Mouse (Mus musculus) E14TG2a.4 (cell line): ENCODE measurements around the gene Lrrc20.
"Not testable (repeated sequence)": the region's sequence is repeated elsewhere in the genome, so short reads cannot be mapped to it uniquely, and the experiment has no call there.

Experiments
- H3K27me3 ChIP-seq: 2 replicates; pipeline ENCODE4 v1.6.1; 2014; ENCODE audit warnings: low read length, control low read depth; ENCODE audit not compliant: insufficient read depth
- H3K36me3 ChIP-seq: 2 replicates; pipeline ENCODE4 v1.6.1; 2014; ENCODE audit warnings: low read length, control low read depth; ENCODE audit not compliant: insufficient read depth
- H3K4me1 ChIP-seq: replicated peaks from 2 replicates; pipeline ENCODE4 v1.6.1; 2014; ENCODE audit warnings: low read depth, low read length, control low read depth
- H3K4me3 ChIP-seq: replicated peaks from 2 replicates; pipeline ENCODE4 v1.5.1; 2014; ENCODE audit warnings: mild to moderate bottlenecking, low read length
- H3K9me3 ChIP-seq: 2 replicates; pipeline ENCODE4 v1.6.1; 2014; ENCODE audit warnings: low read length, control low read depth
- CTCF ChIP-seq: conservative IDR thresholded peaks from 2 replicates; pipeline ENCODE4 v1.5.1; 2014; ENCODE audit warnings: low read length
- NANOG ChIP-seq: IDR thresholded peaks from 2 replicates; pipeline ENCODE4 v1.6.1; 2014; ENCODE audit warnings: borderline replicate concordance, low read length, mixed read lengths
- POU5F1 ChIP-seq: IDR thresholded peaks from 2 replicates; pipeline ENCODE4 v1.6.1; 2014; ENCODE audit warnings: low read length, borderline replicate concordance

Gene Lrrc20

GRCm38 (mm10) chr10:61445016-61445415 lies 30.6 kb upstream of the Lrrc20 start:
- TF ChIP-seq POU5F1: no peak
- TF ChIP-seq NANOG: no peak
- TF ChIP-seq CTCF: no peak
- Histone ChIP-seq H3K9me3 (no peaks in the 10 kb centered on the region), H3K27me3 (no peaks in the 10 kb centered on the region), H3K36me3 (peaks cover 94% of the 10 kb centered on the region), H3K4me1 (peaks cover 98% of the 10 kb centered on the region), H3K4me3 (0 out of 2 replicates have a peak overlapping the region, but pooled peaks have one; percentile 2)

GRCm38 (mm10) chr10:61447581-61448353 lies 27.8 kb upstream of the Lrrc20 start:
- Histone ChIP-seq H3K27me3 (no peaks in the 10 kb centered on the region), H3K4me3 (peak overlapping the region; percentile 17), H3K9me3 (no peaks in the 10 kb centered on the region), H3K4me1 (peaks cover 89% of the 10 kb centered on the region), H3K36me3 (peaks cover 78% of the 10 kb centered on the region)
- TF ChIP-seq POU5F1 (no peak), CTCF (no peak), NANOG (no peak)

GRCm38 (mm10) chr10:61448834-61449233 lies 26.8 kb upstream of the Lrrc20 start:
- Histone ChIP-seq H3K27me3 (no peaks in the 10 kb centered on the region), H3K4me3 (peak overlapping the region; percentile 17), H3K9me3 (no peaks in the 10 kb centered on the region), H3K36me3 (peaks cover 68% of the 10 kb centered on the region), H3K4me1 (peaks cover 78% of the 10 kb centered on the region)
- TF ChIP-seq CTCF (no peak), POU5F1 (no peak), NANOG (no peak)

GRCm38 (mm10) chr10:61451463-61451930 lies 24.1 kb upstream of the Lrrc20 start:
- Histone ChIP-seq H3K4me1 (peaks cover 56% of the 10 kb centered on the region), H3K9me3 (no peaks in the 10 kb centered on the region), H3K36me3 (peaks cover 43% of the 10 kb centered on the region), H3K4me3 (peak overlapping the region; percentile 100), H3K27me3 (no peaks in the 10 kb centered on the region)
- TF ChIP-seq NANOG: no peak
- TF ChIP-seq CTCF: no peak

- no peak for TF ChIP-seq POU5F1
- H3K36me3 ChIP-seq: peaks cover 38% of the 10 kb centered on the region
- peak overlapping the region; percentile 100 for H3K4me3 ChIP-seq
- no peaks in the 10 kb centered on the region for H3K9me3 ChIP-seq
- peaks cover 56% of the 10 kb centered on the region for H3K4me1 ChIP-seq
- no peaks in the 10 kb centered on the region for H3K27me3 ChIP-seq
These were observed 23.5 kb upstream of the Lrrc20 start for GRCm38 (mm10) chr10:61451931-61452617.

- Histone ChIP-seq H3K4me1 (peaks cover 56% of the 10 kb centered on the region), H3K27me3 (no peaks in the 10 kb centered on the region), H3K36me3 (peaks cover 32% of the 10 kb centered on the region), H3K4me3 (peak within 1 kb of the TSS; percentile 100), H3K9me3 (no peaks in the 10 kb centered on the region)
- TF ChIP-seq NANOG (no peak), POU5F1 (no peak), CTCF (no peak)
These were observed 23.0 kb upstream of the Lrrc20 start, which contains the start of gene Eif4ebp2 for GRCm38 (mm10) chr10:61452645-61453044. Eif4ebp2 (minus strand) TSS chr10:61452661.

- Histone ChIP-seq H3K4me1 (peaks cover 56% of the 10 kb centered on the region), H3K36me3 (peaks cover 27% of the 10 kb centered on the region)
- H3K4me3 ChIP-seq, H3K9me3 ChIP-seq, H3K27me3 ChIP-seq: not testable (repeated sequence)
These were observed 22.4 kb upstream of the Lrrc20 start for GRCm38 (mm10) chr10:61453171-61453570.

- Histone ChIP-seq H3K9me3 (no peaks in the 10 kb centered on the region), H3K36me3 (no peaks in the 10 kb centered on the region), H3K4me3 (no peak overlapping the region), H3K27me3 (no peaks in the 10 kb centered on the region), H3K4me1 (peaks cover 26% of the 10 kb centered on the region)
- TF ChIP-seq NANOG (no peak), POU5F1 (no peak)
These were observed 18.4 kb upstream of the Lrrc20 start for GRCm38 (mm10) chr10:61457182-61457581.

GRCm38 (mm10) chr10:61465009-61465408 lies 10.6 kb upstream of the Lrrc20 start:
- peaks cover 34% of the 10 kb centered on the region for H3K4me1 ChIP-seq
- H3K9me3 ChIP-seq: no peaks in the 10 kb centered on the region
- H3K27me3 ChIP-seq: no peaks in the 10 kb centered on the region
- no peaks in the 10 kb centered on the region for H3K36me3 ChIP-seq
- no peak overlapping the region for H3K4me3 ChIP-seq
- TF ChIP-seq CTCF (no peak), POU5F1 (no peak), NANOG (no peak)
